Mouse (Mus musculus): Measurements from ENCODE around the gene Fam98c. TPM values are rescaled to one million over a fixed set of nuclear protein-coding genes. Genes with fewer than 3 reads are reported as not detected.

The Fam98c gene
- polyA plus RNA-seq, 1 experiment from 2014 or later: 32.8 TPM

DNA sequence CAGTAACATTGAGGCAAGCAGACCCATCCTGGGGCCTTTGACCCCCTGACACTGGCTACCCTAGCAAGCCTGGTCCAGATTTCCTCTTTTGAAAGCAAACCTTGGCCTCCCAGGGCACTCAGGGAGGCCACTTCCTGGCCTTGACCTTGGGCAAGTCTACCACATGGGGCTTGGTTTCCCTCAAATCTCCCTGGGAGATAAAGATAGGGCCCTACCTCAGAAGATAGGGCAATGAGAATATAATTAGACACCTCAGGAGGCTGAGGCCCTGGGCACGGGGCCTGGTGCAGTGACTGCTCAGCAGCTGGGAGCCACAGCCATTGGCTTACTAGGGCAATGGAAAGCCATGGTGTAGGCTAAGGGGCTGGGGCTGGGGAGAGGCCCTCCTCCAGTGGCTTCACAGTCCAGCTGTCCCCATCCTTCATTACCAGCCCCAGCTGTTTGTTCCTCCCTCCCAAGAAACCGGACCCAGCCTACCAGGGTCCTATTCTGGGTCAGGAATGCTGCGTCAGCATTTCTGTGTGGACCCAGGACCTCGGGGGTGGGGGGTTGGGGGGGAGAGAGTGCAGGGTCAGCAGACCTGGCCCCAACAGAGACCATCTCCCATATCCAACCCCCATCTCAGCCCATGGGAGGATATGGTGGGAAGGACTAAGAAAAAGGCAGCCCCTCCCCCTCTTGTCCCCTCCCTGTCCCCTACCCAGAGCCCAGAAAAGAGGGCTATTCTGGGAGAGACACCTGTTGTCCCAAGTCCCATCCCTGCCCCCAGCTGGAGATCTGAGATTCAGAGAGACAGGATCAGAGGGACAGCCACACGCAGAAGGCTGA, 32.3 kb downstream of the Fam98c start:
- H3K9me3 ChIP-seq (ENCODE audit: control insufficient read depth, low read length): no peaks in the 10 kb centered on the region
- no peak overlapping the region for H3K27ac ChIP-seq (replicated peaks)
- H3K4me2 ChIP-seq (replicated peaks; ENCODE audit: low read depth): no peak overlapping the region
- ATAC-seq (ENCODE audit: low FRiP score, low TSS enrichment): 0 out of 2 replicates have a peak, but pooled peaks have one; percentile 9
- no peak for DNase-seq (ENCODE audit: low spot score)
- TF ChIP-seq CTCF (IDR thresholded peaks at IDR 0.05; ENCODE audit: low read depth): no peak
- no peak for TF ChIP-seq EP300 (optimal IDR thresholded peaks at IDR 0.05)
- no peaks in the 10 kb centered on the region for H3K27me3 ChIP-seq (ENCODE audit: control insufficient read depth, insufficient read depth, low read length)
- no peaks in the 10 kb centered on the region for H3K36me3 ChIP-seq (ENCODE audit: control insufficient read depth, insufficient read depth, low read length)
- no peak overlapping the region for H3K4me3 ChIP-seq (ENCODE audit: low read depth, low read length)
- H3K4me1 ChIP-seq (replicated peaks; ENCODE audit: control insufficient read depth, insufficient read depth): no peaks in the 10 kb centered on the region
- no peak overlapping the region for H3K9ac ChIP-seq (ENCODE audit: low read length)
- WGBS: 44% methylated on average over 5 of the region's 5 CpGs

DNA sequence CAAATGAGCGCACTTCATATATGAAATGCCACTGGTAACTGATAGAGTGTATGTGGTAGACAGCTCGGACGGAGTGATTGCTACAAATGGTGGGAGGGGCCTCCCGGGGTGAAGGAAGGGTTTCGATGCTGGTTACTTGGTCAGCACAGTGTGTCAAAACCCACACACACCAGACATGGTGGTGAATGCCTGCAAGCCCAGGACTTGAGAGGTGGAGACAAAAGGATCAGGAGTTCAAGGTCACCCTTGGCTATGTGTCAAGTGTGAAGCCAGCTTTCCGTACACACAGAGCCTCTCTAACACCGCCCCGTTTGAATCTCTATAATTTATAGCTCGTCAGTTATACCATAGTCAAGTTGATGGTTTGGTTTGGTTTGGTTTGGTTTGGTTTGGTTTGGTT, 33.2 kb downstream of the Fam98c start:
- no peak overlapping the region for H3K4me2 ChIP-seq (replicated peaks; ENCODE audit: low read depth)
- H3K36me3 ChIP-seq (ENCODE audit: control insufficient read depth, insufficient read depth, low read length): no peaks in the 10 kb centered on the region
- no peak for DNase-seq (ENCODE audit: low spot score)
- no peak overlapping the region for H3K9ac ChIP-seq (ENCODE audit: low read length)
- no peak overlapping the region for H3K27ac ChIP-seq (replicated peaks)
- H3K27me3 ChIP-seq (ENCODE audit: control insufficient read depth, insufficient read depth, low read length): no peaks in the 10 kb centered on the region
- no peak for ATAC-seq (ENCODE audit: low FRiP score, low TSS enrichment)
- no peaks in the 10 kb centered on the region for H3K9me3 ChIP-seq (ENCODE audit: control insufficient read depth, low read length)
- H3K4me1 ChIP-seq (replicated peaks; ENCODE audit: control insufficient read depth, insufficient read depth): no peaks in the 10 kb centered on the region
- 86% methylated on average over 9 of the region's 9 CpGs for WGBS
- no peak for TF ChIP-seq EP300 (optimal IDR thresholded peaks at IDR 0.05)
- no peak for TF ChIP-seq CTCF (IDR thresholded peaks at IDR 0.05; ENCODE audit: low read depth)
- no peak overlapping the region for H3K4me3 ChIP-seq (ENCODE audit: low read depth, low read length)

DNA sequence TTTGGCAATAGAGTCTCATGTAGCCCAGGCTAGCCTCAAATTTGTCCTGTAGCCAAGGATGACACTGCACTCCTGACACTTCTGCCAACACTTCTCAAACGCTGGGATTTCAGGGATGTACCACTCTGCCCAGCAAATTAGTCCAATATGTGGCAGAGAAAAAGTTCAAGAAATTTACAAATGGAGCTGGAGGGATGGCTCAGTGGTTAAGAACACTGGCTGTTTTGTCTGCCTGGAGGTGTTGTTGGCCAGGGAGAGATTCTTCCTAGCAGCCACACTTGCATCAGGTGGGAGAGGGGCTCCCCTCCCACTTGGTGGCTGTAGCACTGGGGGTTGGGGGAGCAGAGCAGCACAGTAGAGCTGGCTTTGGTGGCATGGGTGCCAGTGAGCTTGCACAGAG, 36.5 kb downstream of the Fam98c start:
- TF ChIP-seq EP300 (optimal IDR thresholded peaks at IDR 0.05) (no peak), CTCF (IDR thresholded peaks at IDR 0.05; ENCODE audit: low read depth) (no peak)
- no peak overlapping the region for H3K4me2 ChIP-seq (replicated peaks; ENCODE audit: low read depth)
- H3K27me3 ChIP-seq (ENCODE audit: control insufficient read depth, insufficient read depth, low read length): no peaks in the 10 kb centered on the region
- H3K4me3 ChIP-seq (ENCODE audit: low read depth, low read length): no peak overlapping the region
- no peaks in the 10 kb centered on the region for H3K9me3 ChIP-seq (ENCODE audit: control insufficient read depth, low read length)
- 76% methylated on average over 1 of the region's 1 CpGs for WGBS
- no peak overlapping the region for H3K27ac ChIP-seq (replicated peaks)
- no peak for ATAC-seq (ENCODE audit: low FRiP score, low TSS enrichment)
- no peaks in the 10 kb centered on the region for H3K36me3 ChIP-seq (ENCODE audit: control insufficient read depth, insufficient read depth, low read length)
- no peak overlapping the region for H3K9ac ChIP-seq (ENCODE audit: low read length)
- no peaks in the 10 kb centered on the region for H3K4me1 ChIP-seq (replicated peaks; ENCODE audit: control insufficient read depth, insufficient read depth)
- DNase-seq (ENCODE audit: low spot score): no peak

DNA sequence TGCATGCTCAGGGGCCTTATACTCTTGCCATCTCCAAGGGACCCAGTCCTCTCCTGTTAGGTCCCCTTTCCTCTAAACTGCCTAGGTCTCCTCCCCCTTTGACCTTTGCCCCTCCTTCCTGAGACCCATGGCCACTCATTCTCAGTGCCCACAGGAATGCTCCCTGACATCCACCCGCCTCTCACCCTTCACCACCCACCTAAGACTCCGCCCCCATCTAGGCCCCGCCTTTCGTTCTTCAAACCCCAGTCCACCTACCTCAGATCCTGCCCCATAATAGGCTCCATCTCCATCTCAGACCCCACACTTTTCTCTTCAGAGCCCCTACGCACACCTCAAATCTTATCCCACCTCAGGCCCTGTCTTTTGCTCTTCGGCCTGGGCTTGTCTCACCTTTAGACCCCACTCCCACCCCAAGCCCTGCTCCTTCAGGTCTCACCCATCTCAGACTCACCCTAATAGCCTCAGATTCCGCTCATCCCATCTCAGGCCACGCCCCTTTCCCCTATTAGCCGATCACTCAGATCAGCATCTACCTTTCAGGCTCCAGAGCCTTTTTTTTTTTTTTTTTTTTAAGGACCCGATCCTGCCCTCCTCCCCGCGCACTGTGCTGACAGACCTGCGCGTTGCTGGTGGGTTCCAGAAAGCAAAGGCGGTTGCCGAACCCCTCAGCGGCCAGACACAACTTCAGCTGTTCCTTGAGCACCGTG, 37.7 kb downstream of the Fam98c start:
- no peak for DNase-seq (ENCODE audit: low spot score)

DNA sequence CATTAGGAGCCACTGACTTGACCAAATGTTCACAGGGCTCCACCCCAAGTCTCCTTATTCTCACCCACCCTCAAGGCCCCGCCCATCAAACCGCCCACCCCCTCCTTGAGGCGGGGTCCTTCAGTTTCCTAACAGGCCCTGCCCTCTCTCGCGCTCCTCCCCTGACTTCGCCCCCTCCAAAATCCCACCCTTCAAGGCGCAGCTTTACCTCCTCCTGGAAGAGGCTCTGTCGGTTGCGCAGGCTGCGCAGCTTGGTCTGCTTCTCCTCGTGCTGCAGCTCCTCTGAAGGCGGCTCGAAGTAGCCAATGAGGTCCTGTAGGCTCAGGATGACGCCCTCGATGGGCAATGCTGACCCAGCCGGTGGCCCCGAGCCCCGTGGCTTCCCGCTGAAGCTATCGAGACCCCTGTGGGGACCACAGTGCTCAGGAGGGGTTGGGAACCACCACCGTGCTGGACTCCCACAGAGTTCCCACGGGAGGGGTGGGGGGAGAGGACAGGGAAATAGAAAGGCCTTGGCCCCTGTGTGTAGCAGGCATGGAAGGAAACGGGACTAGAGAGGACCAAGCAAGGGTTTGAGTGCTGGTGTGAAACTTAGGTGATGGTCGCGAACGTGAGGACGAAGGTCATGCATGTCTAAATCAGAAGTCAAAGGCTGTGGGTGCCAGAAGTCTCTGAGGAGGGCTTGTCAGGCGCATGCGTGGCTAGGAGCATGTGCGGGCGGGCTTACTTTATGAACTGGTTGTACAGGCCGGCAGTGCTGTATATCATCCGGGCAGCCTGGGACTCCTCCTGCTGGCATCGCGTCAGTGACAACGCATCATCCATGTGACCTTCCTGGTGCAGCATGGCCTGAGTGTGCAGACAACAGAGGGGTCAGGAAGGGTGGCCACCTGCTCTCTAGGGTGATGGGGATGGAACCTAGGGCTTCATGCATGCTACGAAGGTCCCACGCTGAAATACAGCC, 46.8 kb downstream of the Fam98c start:
- Histone ChIP-seq H3K9ac (ENCODE audit: low read length) (peak overlapping the region; percentile 43), H3K4me3 (ENCODE audit: low read depth, low read length) (no peak overlapping the region; the same call in 1 of the 2 replicates), H3K27ac (replicated peaks) (no peak overlapping the region; the same call in 1 of the 2 replicates), H3K27me3 (ENCODE audit: control insufficient read depth, insufficient read depth, low read length) (no peaks in the 10 kb centered on the region), H3K4me1 (replicated peaks; ENCODE audit: control insufficient read depth, insufficient read depth) (0 out of 2 replicates have a peak, but pooled peaks cover 2% of the 10 kb centered on the region), H3K9me3 (ENCODE audit: control insufficient read depth, low read length) (no peaks in the 10 kb centered on the region), H3K4me2 (replicated peaks; ENCODE audit: low read depth) (peak overlapping the region; percentile 34), H3K36me3 (ENCODE audit: control insufficient read depth, insufficient read depth, low read length) (no peaks in the 10 kb centered on the region)
- peak; percentile 68 for ATAC-seq (ENCODE audit: low FRiP score, low TSS enrichment)
- TF ChIP-seq CTCF (IDR thresholded peaks at IDR 0.05; ENCODE audit: low read depth) (no peak), EP300 (optimal IDR thresholded peaks at IDR 0.05) (no peak)
- DNase-seq (ENCODE audit: low spot score): no peak
- WGBS: 25% methylated on average over 38 of the region's 38 CpGs

More for the DNA sequence above, 37.7 kb downstream of the Fam98c start:
- TF ChIP-seq CTCF (IDR thresholded peaks at IDR 0.05; ENCODE audit: low read depth): no peak
- no peak for TF ChIP-seq EP300 (optimal IDR thresholded peaks at IDR 0.05)
- no peaks in the 10 kb centered on the region for H3K4me1 ChIP-seq (replicated peaks; ENCODE audit: control insufficient read depth, insufficient read depth)
- H3K27ac ChIP-seq (replicated peaks): no peak overlapping the region
- no peaks in the 10 kb centered on the region for H3K27me3 ChIP-seq (ENCODE audit: control insufficient read depth, insufficient read depth, low read length)
- no peaks in the 10 kb centered on the region for H3K9me3 ChIP-seq (ENCODE audit: control insufficient read depth, low read length)
- 22% methylated on average over 18 of the region's 18 CpGs for WGBS
- no peak for ATAC-seq (ENCODE audit: low FRiP score, low TSS enrichment)
- H3K4me2 ChIP-seq (replicated peaks; ENCODE audit: low read depth): no peak overlapping the region
- H3K9ac ChIP-seq (ENCODE audit: low read length): no peak overlapping the region
- no peak overlapping the region for H3K4me3 ChIP-seq (ENCODE audit: low read depth, low read length)
- no peaks in the 10 kb centered on the region for H3K36me3 ChIP-seq (ENCODE audit: control insufficient read depth, insufficient read depth, low read length)

Other genes starting within 250 kb of the Fam98c start
- gene Actn4, start 193.9 kb downstream of the Fam98c start, polyA plus RNA-seq (2015; fragmentation: Nextera tagmentation; extraction: Ambion mirVana): 216 and 227 TPM in 2 replicates
- 294 and 295 TPM in 2 replicates for gene Eif3k, start 174.4 kb downstream of the Fam98c start, polyA plus RNA-seq (2015; fragmentation: Nextera tagmentation; extraction: Ambion mirVana)
- 3.0 and 3.6 TPM in 2 replicates for gene Map4k1, start 174.2 kb downstream of the Fam98c start, polyA plus RNA-seq (2015; fragmentation: Nextera tagmentation; extraction: Ambion mirVana)
- gene Ryr1, start 31.1 kb downstream of the Fam98c start, polyA plus RNA-seq (2015; fragmentation: Nextera tagmentation; extraction: Ambion mirVana): 0.10 and 0.11 TPM in 2 replicates
- gene Rasgrp4, start 21.4 kb downstream of the Fam98c start, polyA plus RNA-seq (2015; fragmentation: Nextera tagmentation; extraction: Ambion mirVana): 0.15 and 0.35 TPM in 2 replicates
- 0.29 and 0.46 TPM in 2 replicates for gene Ggn, start 14.0 kb upstream of the Fam98c start, polyA plus RNA-seq (2015; fragmentation: Nextera tagmentation; extraction: Ambion mirVana)
- 0.95 and 1.0 TPM in 2 replicates for gene Spred3, start 14.2 kb upstream of the Fam98c start, polyA plus RNA-seq (2015; fragmentation: Nextera tagmentation; extraction: Ambion mirVana)
- gene Psmd8, start 24.5 kb upstream of the Fam98c start, polyA plus RNA-seq (2015; fragmentation: Nextera tagmentation; extraction: Ambion mirVana): 262 and 269 TPM in 2 replicates
- 0.29 and 0.65 TPM in 2 replicates for gene Catsperg1, start 57.8 kb upstream of the Fam98c start, polyA plus RNA-seq (2015; fragmentation: Nextera tagmentation; extraction: Ambion mirVana)
- 2.4 and 3.0 TPM in 2 replicates for gene Kcnk6, start 76.3 kb upstream of the Fam98c start, polyA plus RNA-seq (2015; fragmentation: Nextera tagmentation; extraction: Ambion mirVana)
- gene Yif1b, start 82.1 kb upstream of the Fam98c start, polyA plus RNA-seq (2015; fragmentation: Nextera tagmentation; extraction: Ambion mirVana): 62.8 and 74.1 TPM in 2 replicates
- gene 2200002D01Rik, start 92.2 kb upstream of the Fam98c start, polyA plus RNA-seq (2015; fragmentation: Nextera tagmentation; extraction: Ambion mirVana): 192 and 201 TPM in 2 replicates
- 638 and 692 TPM in 2 replicates for gene Spint2, start 125.7 kb upstream of the Fam98c start, polyA plus RNA-seq (2015; fragmentation: Nextera tagmentation; extraction: Ambion mirVana)
- 53.3 and 64.8 TPM in 2 replicates for gene Ppp1r14a, start 133.1 kb upstream of the Fam98c start, polyA plus RNA-seq (2015; fragmentation: Nextera tagmentation; extraction: Ambion mirVana)
- 1.9 TPM in 2 replicates for gene Dpf1, start 147.7 kb upstream of the Fam98c start, polyA plus RNA-seq (2015; fragmentation: Nextera tagmentation; extraction: Ambion mirVana)

Measured in stomach, postnatal 0 days (tissue).